Mouse (Mus musculus) liver, embryonic 16.5 days (tissue): ENCODE results near the gene Anxa8. TPM values are rescaled to one million over a fixed set of nuclear protein-coding genes. Genes with fewer than 3 reads are reported as not detected.

Experiments used
- ATAC-seq: fragments of 200-750 bp; cut with Nextera tagmentation; 2 replicates; pipeline ENCODE4 v1.8.0; 2017; ENCODE audit warnings: low read depth, mild to moderate bottlenecking, moderate number of reproducible peaks, moderate library complexity
- H3K27ac ChIP-seq: fragments of 300-500 bp; sonication (generic); 2 replicates; pipeline ENCODE4 v1.5.1; 2014; ENCODE audit warnings: mild to moderate bottlenecking, low read length
- H3K27me3 ChIP-seq: fragments of 300-500 bp; sonication (generic); 2 replicates; pipeline ENCODE4 v1.6.1; 2014; ENCODE audit warnings: low read depth, low read length, mixed read lengths; ENCODE audit not compliant: control insufficient read depth, insufficient read depth
- H3K36me3 ChIP-seq: fragments of 300-500 bp; sonication (generic); 2 replicates; pipeline ENCODE4 v1.6.1; 2014; ENCODE audit warnings: mild to moderate bottlenecking; ENCODE audit not compliant: control insufficient read depth, insufficient read depth
- H3K4me1 ChIP-seq: fragments of 300-500 bp; sonication (generic); 2 replicates; pipeline ENCODE4 v1.6.1; 2014; ENCODE audit warnings: low read depth, low read length, mixed read lengths; ENCODE audit not compliant: control insufficient read depth
- H3K4me2 ChIP-seq: fragments of 300-500 bp; sonication (generic); 2 replicates; pipeline ENCODE4 v1.6.1; 2014; ENCODE audit warnings: low read depth, low read length, mixed read lengths
- H3K4me3 ChIP-seq: fragments of 300-500 bp; sonication (generic); 2 replicates; pipeline ENCODE4 v1.5.1; 2014; ENCODE audit warnings: low read depth, mild to moderate bottlenecking, low read length
- H3K9ac ChIP-seq: fragments of 300-500 bp; sonication (generic); 2 replicates; pipeline ENCODE4 v1.6.1; 2014; ENCODE audit warnings: low read depth, low read length
- H3K9me3 ChIP-seq: fragments of 300-500 bp; sonication (generic); replicated peaks from 2 replicates; pipeline ENCODE4 v1.6.1; 2016; ENCODE audit warnings: low read length; ENCODE audit not compliant: control insufficient read depth
- WGBS: fragments of 180-500 bp; shearing (Covaris S2); extraction: QIAGEN DNeasy Blood & Tissue Kit; methylation state at CpG from one replicate; pipeline ENCODE4 v1.1.7; 2014; ENCODE audit not compliant: insufficient replicate concordance; 5-methylcytosine and 5-hydroxymethylcytosine counted together
- polyA plus RNA-seq: library from polyadenylated mRNA; unstranded; fragments of >200 nt; fragmentation: Nextera tagmentation; extraction: Ambion mirVana; gene quantifications from 2 replicates; pipeline ENCODE4 v1.2.1, GENCODE M21; 2015

Gene Anxa8
- polyA plus RNA-seq, 1 experiment from 2014 or later, result 0.08 TPM

DNA sequence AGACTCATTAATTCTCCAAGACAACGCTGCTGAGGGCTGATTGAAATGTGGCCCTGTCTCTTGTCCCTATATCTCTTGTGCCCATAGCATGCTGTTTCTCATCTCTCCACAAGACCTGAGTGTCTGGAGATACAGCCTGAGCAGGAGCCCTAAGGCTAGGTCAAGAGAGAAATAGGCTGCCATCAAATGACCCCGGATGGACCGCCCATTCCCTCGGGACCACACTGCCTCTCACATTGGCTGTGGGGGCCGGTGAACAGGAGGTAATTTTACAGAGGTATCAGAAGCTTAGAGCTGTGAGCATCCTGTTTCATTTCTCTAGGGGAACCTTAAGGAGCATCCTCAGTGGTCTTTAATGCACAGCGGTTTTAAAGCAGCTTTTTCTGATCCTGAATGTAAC, 45.4 kb downstream of the Anxa8 start:
- 53% methylated on average over 6 of the region's 6 CpGs for WGBS
- no peak overlapping the region for H3K27ac ChIP-seq
- no peak overlapping the region for H3K9ac ChIP-seq
- no peaks in the 10 kb centered on the region for H3K36me3 ChIP-seq
- H3K9me3 ChIP-seq, result no peaks in the 10 kb centered on the region
- no peak overlapping the region for H3K4me2 ChIP-seq
- no peak overlapping the region for H3K4me3 ChIP-seq
- no peaks in the 10 kb centered on the region for H3K27me3 ChIP-seq
- H3K4me1 ChIP-seq, result no peaks in the 10 kb centered on the region
- no peak for ATAC-seq

- no peak for ATAC-seq
- H3K27me3 ChIP-seq, result no peaks in the 10 kb centered on the region
- H3K4me1 ChIP-seq, result no peaks in the 10 kb centered on the region
- no peak overlapping the region for H3K4me3 ChIP-seq
- no peak overlapping the region for H3K4me2 ChIP-seq
- no peaks in the 10 kb centered on the region for H3K36me3 ChIP-seq
- H3K9ac ChIP-seq, result no peak overlapping the region
- no peak overlapping the region for H3K27ac ChIP-seq
- no peaks in the 10 kb centered on the region for H3K9me3 ChIP-seq
Measured at GRCm38 (mm10) chr14:34135391-34135790, 49.6 kb downstream of the Anxa8 start.

DNA sequence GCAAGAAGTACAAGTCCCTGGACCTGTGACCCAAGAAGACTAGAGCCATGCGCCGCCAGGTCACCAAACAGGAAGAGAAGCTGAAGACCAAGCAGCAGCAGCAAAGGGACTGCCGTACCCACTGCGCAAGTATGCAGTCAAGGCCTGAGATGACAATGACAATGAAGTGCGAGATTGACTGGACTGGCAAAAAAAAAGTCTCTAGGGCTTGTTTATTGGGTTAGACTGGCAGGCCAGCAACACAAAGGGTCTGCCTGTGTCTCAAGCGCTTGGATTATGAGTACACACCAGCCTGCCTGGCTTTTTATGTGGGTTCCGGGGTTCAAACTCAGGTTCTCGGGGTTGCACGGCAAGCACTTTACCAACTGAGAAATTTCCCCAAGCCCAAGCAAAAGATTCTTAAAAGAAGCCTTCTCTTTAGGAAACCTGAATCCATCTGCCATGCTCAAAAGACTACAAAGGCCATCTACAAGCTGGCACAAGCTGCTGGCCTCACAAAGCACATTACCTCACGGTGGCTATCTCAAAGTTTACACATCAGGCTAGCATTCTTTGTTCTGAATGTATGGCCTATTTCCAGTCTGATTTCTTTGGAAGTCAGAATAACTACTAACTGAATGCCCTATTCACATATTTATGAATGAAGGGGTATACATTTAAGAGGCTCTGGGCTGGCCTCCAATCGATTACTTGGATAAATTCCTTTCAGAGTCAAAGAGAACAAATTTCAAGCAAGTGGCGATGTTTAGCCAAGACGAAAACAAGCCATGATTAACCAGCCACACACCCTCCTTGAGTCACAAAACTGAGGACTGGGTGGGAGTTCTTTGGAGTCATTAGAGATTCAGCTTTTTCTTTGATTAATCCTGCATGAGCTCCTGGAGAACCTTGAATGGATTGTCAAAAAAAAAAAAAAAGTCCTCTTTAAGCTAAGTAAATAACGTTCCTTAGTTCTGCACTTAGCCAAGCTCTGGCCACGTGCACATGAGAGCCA, 54.2 kb downstream of the Anxa8 start:
- Histone ChIP-seq H3K9me3 (no peaks in the 10 kb centered on the region), H3K9ac (no peak overlapping the region), H3K4me1 (no peaks in the 10 kb centered on the region), H3K27me3 (no peaks in the 10 kb centered on the region), H3K27ac (no peak overlapping the region), H3K36me3 (no peaks in the 10 kb centered on the region), H3K4me2 (no peak overlapping the region), H3K4me3 (no peak overlapping the region)
- 74% methylated on average over 15 of the region's 15 CpGs for WGBS
- ATAC-seq, result no peak

GRCm38 (mm10) chr14:34142316-34142715, 56.5 kb downstream of the Anxa8 start:
- Histone ChIP-seq H3K4me1 (no peaks in the 10 kb centered on the region), H3K4me3 (no peak overlapping the region), H3K36me3 (no peaks in the 10 kb centered on the region), H3K9ac (no peak overlapping the region), H3K4me2 (no peak overlapping the region), H3K27ac (no peak overlapping the region), H3K27me3 (no peaks in the 10 kb centered on the region), H3K9me3 (no peaks in the 10 kb centered on the region)
- 56% methylated on average over 1 of the region's 1 CpGs for WGBS
- no peak for ATAC-seq

GRCm38 (mm10) chr14:34142915-34143314, 57.1 kb downstream of the Anxa8 start:
- H3K9ac ChIP-seq, result no peak overlapping the region
- no peaks in the 10 kb centered on the region for H3K27me3 ChIP-seq
- H3K4me2 ChIP-seq, result no peak overlapping the region
- no peaks in the 10 kb centered on the region for H3K9me3 ChIP-seq
- WGBS, result 75% methylated on average over 10 of the region's 10 CpGs
- no peaks in the 10 kb centered on the region for H3K4me1 ChIP-seq
- H3K36me3 ChIP-seq, result no peaks in the 10 kb centered on the region
- no peak for ATAC-seq
- H3K4me3 ChIP-seq, result no peak overlapping the region
- no peak overlapping the region for H3K27ac ChIP-seq

Other genes starting within 250 kb of the Anxa8 start
- 5.3 and 6.3 TPM in 2 replicates for gene Gdf10, start 162.4 kb upstream of the Anxa8 start, polyA plus RNA-seq
- gene Gdf2, start 144.9 kb upstream of the Anxa8 start, polyA plus RNA-seq, result 10.1 and 10.8 TPM in 2 replicates
- 0.04 and 0.05 TPM in 2 replicates for gene Rbp3, start 132.0 kb upstream of the Anxa8 start, polyA plus RNA-seq
- gene Zfp488, start 107.2 kb upstream of the Anxa8 start, polyA plus RNA-seq, result not detected in 2 replicates
- not detected in 2 replicates for gene Gm30083, start 70.8 kb upstream of the Anxa8 start, polyA plus RNA-seq
- not detected in 2 replicates for gene Gm5460, start 69.2 kb upstream of the Anxa8 start, polyA plus RNA-seq
- gene Antxrl, start 33.3 kb upstream of the Anxa8 start, polyA plus RNA-seq, result not detected in 2 replicates
- not detected in 2 replicates for gene A630023A22Rik, start 16.8 kb downstream of the Anxa8 start, polyA plus RNA-seq
- not detected in 2 replicates for gene Npy4r, start 66.5 kb downstream of the Anxa8 start, polyA plus RNA-seq
- gene Gprin2, start 115.7 kb downstream of the Anxa8 start, polyA plus RNA-seq, result 0.02 and 0.09 TPM in 2 replicates
- 0.57 and 0.63 TPM in 2 replicates for gene Syt15, start 133.6 kb downstream of the Anxa8 start, polyA plus RNA-seq
- 7.6 and 8.3 TPM in 2 replicates for gene Shld2, start 224.5 kb downstream of the Anxa8 start, polyA plus RNA-seq
- gene Glud1, start 224.7 kb downstream of the Anxa8 start, polyA plus RNA-seq, result 145 and 155 TPM in 2 replicates